Mouse (Mus musculus) embryonic facial prominence, embryonic 11.5 days (tissue): ENCODE measurements around the gene Samsn1. TPM values are rescaled to one million over a fixed set of nuclear protein-coding genes. Genes with fewer than 3 reads are reported as not detected.

ENCODE experiments used
- ATAC-seq: fragments of 200-750 bp; cut with Nextera tagmentation; replicated peaks from 2 replicates; pipeline ENCODE4 v1.8.0; 2017; ENCODE audit warnings: low read depth; ENCODE audit not compliant: insufficient number of reproducible peaks, low FRiP score, low TSS enrichment
- DNase-seq: peaks from one replicate; pipeline ENCODE4 v3.0.0-alpha.2; 2015; ENCODE audit warnings: low spot score
- H3K27ac ChIP-seq: fragments of 300-500 bp; sonication (generic); replicated peaks from 2 replicates; pipeline ENCODE4 v1.5.1; 2014; ENCODE audit warnings: mild to moderate bottlenecking, low read depth, low read length, control low read depth
- H3K27me3 ChIP-seq: fragments of 300-500 bp; sonication (generic); 2 replicates; pipeline ENCODE4 v1.6.1; 2014; ENCODE audit warnings: mild to moderate bottlenecking, low read length, moderate library complexity, mixed read lengths; ENCODE audit not compliant: control insufficient read depth, insufficient read depth
- H3K36me3 ChIP-seq: fragments of 300-500 bp; sonication (generic); replicated peaks from 2 replicates; pipeline ENCODE4 v1.6.1; 2014; ENCODE audit warnings: low read depth, mild to moderate bottlenecking, low read length, moderate library complexity, mixed read lengths; ENCODE audit not compliant: control insufficient read depth, insufficient read depth
- H3K4me1 ChIP-seq: fragments of 300-500 bp; sonication (generic); 2 replicates; pipeline ENCODE4 v1.6.1; 2014; ENCODE audit warnings: low read length, mixed read lengths; ENCODE audit not compliant: control insufficient read depth, insufficient read depth
- H3K4me2 ChIP-seq: fragments of 300-500 bp; sonication (generic); 2 replicates; pipeline ENCODE4 v1.6.1; 2014; ENCODE audit warnings: low read depth, mild to moderate bottlenecking, control low read depth, low read length, moderate library complexity
- H3K4me3 ChIP-seq: fragments of 300-500 bp; sonication (generic); 2 replicates; pipeline ENCODE4 v1.5.1; 2014; ENCODE audit warnings: low read depth, low read length, control low read depth
- H3K9ac ChIP-seq: fragments of 300-500 bp; sonication (generic); replicated peaks from 2 replicates; pipeline ENCODE4 v1.6.1; 2014; ENCODE audit warnings: mild to moderate bottlenecking, control low read depth, low read length
- H3K9me3 ChIP-seq: fragments of 300-500 bp; sonication (generic); replicated peaks from 2 replicates; pipeline ENCODE4 v1.6.1; 2016; ENCODE audit warnings: mild to moderate bottlenecking, low read length, inconsistent platforms, mixed read lengths; ENCODE audit not compliant: control insufficient read depth
- WGBS: fragments of 180-500 bp; shearing (Covaris S2); extraction: QIAGEN DNeasy Blood & Tissue Kit; methylation state at CpG from one replicate; pipeline ENCODE4 v1.1.7; 2014; 5-methylcytosine and 5-hydroxymethylcytosine counted together
- polyA plus RNA-seq: library from polyadenylated mRNA; unstranded; fragments of >200 nt; fragmentation: Nextera tagmentation; extraction: Ambion mirVana; gene quantifications from 2 replicates; pipeline ENCODE4 v1.2.1, GENCODE M21; 2014

Samsn1 gene
- polyA plus RNA-seq, 1 experiment from 2014 or later = 2.9 TPM

GRCm38 (mm10) chr16:75929536-75930221 is 92.4 kb downstream of the Samsn1 start:
- DNase-seq = no peak
- 73% methylated on average over 11 of the region's 11 CpGs for WGBS
- no peak for ATAC-seq

GRCm38 (mm10) chr16:75926511-75926910 is 95.6 kb downstream of the Samsn1 start:
- Histone ChIP-seq H3K4me1 (no peaks in the 10 kb centered on the region), H3K9ac (no peak overlapping the region), H3K36me3 (no peaks in the 10 kb centered on the region), H3K9me3 (no peaks in the 10 kb centered on the region), H3K4me2 (no peak overlapping the region), H3K4me3 (no peak overlapping the region), H3K27ac (no peak overlapping the region), H3K27me3 (no peaks in the 10 kb centered on the region)
- WGBS = 86% methylated on average over 2 of the region's 2 CpGs
- ATAC-seq (no peak), DNase-seq (no peak)

More at GRCm38 (mm10) chr16:75929536-75930221, 92.4 kb downstream of the Samsn1 start:
- no peaks in the 10 kb centered on the region for H3K27me3 ChIP-seq
- H3K4me2 ChIP-seq = no peak overlapping the region
- H3K4me1 ChIP-seq = no peaks in the 10 kb centered on the region
- H3K4me3 ChIP-seq = no peak overlapping the region
- H3K9me3 ChIP-seq = no peaks in the 10 kb centered on the region
- H3K27ac ChIP-seq = no peak overlapping the region
- H3K36me3 ChIP-seq = no peaks in the 10 kb centered on the region
- H3K9ac ChIP-seq = no peak overlapping the region

- H3K4me3 ChIP-seq = no peak overlapping the region
- H3K27me3 ChIP-seq = no peaks in the 10 kb centered on the region
- H3K9me3 ChIP-seq = no peaks in the 10 kb centered on the region
- no peaks in the 10 kb centered on the region for H3K4me1 ChIP-seq
- DNase-seq (no peak), ATAC-seq (no peak)
- H3K36me3 ChIP-seq = no peaks in the 10 kb centered on the region
- no peak overlapping the region for H3K4me2 ChIP-seq
- no peak overlapping the region for H3K27ac ChIP-seq
- no peak overlapping the region for H3K9ac ChIP-seq
- 86% methylated on average over 4 of the region's 4 CpGs for WGBS
These were observed 101.2 kb downstream of the Samsn1 start for GRCm38 (mm10) chr16:75920870-75921269.

- Histone ChIP-seq H3K27ac (no peak overlapping the region), H3K27me3 (no peaks in the 10 kb centered on the region), H3K4me3 (no peak overlapping the region), H3K4me2 (no peak overlapping the region), H3K4me1 (no peaks in the 10 kb centered on the region), H3K9me3 (no peaks in the 10 kb centered on the region), H3K36me3 (no peaks in the 10 kb centered on the region), H3K9ac (no peak overlapping the region)
- ATAC-seq (no peak), DNase-seq (no peak)
- 86% methylated on average over 4 of the region's 4 CpGs for WGBS
These were observed 102.8 kb downstream of the Samsn1 start for GRCm38 (mm10) chr16:75919298-75919697.

GRCm38 (mm10) chr16:75917712-75918111 is 104.4 kb downstream of the Samsn1 start:
- H3K27ac ChIP-seq = no peak overlapping the region
- H3K9me3 ChIP-seq = no peaks in the 10 kb centered on the region
- H3K4me1 ChIP-seq = no peaks in the 10 kb centered on the region
- WGBS = 88% methylated on average over 5 of the region's 5 CpGs
- no peak overlapping the region for H3K4me3 ChIP-seq
- no peak for DNase-seq
- ATAC-seq = no peak
- H3K27me3 ChIP-seq = no peaks in the 10 kb centered on the region
- H3K9ac ChIP-seq = no peak overlapping the region
- H3K4me2 ChIP-seq = no peak overlapping the region
- no peaks in the 10 kb centered on the region for H3K36me3 ChIP-seq

GRCm38 (mm10) chr16:75912051-75912450 is 110.0 kb downstream of the Samsn1 start:
- 88% methylated on average over 5 of the region's 5 CpGs for WGBS
- no peak overlapping the region for H3K4me2 ChIP-seq
- no peaks in the 10 kb centered on the region for H3K27me3 ChIP-seq
- no peak overlapping the region for H3K9ac ChIP-seq
- ATAC-seq = no peak
- no peaks in the 10 kb centered on the region for H3K9me3 ChIP-seq
- no peaks in the 10 kb centered on the region for H3K4me1 ChIP-seq
- no peak overlapping the region for H3K27ac ChIP-seq
- DNase-seq = no peak
- no peaks in the 10 kb centered on the region for H3K36me3 ChIP-seq
- H3K4me3 ChIP-seq = no peak overlapping the region

- Histone ChIP-seq H3K27me3 (no peaks in the 10 kb centered on the region), H3K27ac (no peak overlapping the region), H3K4me2 (no peak overlapping the region), H3K9ac (no peak overlapping the region), H3K36me3 (no peaks in the 10 kb centered on the region), H3K4me3 (no peak overlapping the region), H3K4me1 (no peaks in the 10 kb centered on the region), H3K9me3 (no peaks in the 10 kb centered on the region)
- WGBS = 76% methylated on average over 8 of the region's 8 CpGs
- DNase-seq (no peak), ATAC-seq (no peak)
These were observed 113.2 kb downstream of the Samsn1 start for GRCm38 (mm10) chr16:75908635-75909494.

- Histone ChIP-seq H3K4me1 (no peaks in the 10 kb centered on the region), H3K36me3 (no peaks in the 10 kb centered on the region), H3K27me3 (no peaks in the 10 kb centered on the region), H3K9me3 (no peaks in the 10 kb centered on the region), H3K4me3 (no peak overlapping the region), H3K27ac (no peak overlapping the region), H3K4me2 (no peak overlapping the region), H3K9ac (no peak overlapping the region)
- DNase-seq (no peak), ATAC-seq (no peak)
- WGBS = 86% methylated on average over 2 of the region's 2 CpGs
These were observed 115.3 kb downstream of the Samsn1 start for GRCm38 (mm10) chr16:75906790-75907189.
